Mouse (Mus musculus): ENCODE measurements around the gene Adk.

DNA sequence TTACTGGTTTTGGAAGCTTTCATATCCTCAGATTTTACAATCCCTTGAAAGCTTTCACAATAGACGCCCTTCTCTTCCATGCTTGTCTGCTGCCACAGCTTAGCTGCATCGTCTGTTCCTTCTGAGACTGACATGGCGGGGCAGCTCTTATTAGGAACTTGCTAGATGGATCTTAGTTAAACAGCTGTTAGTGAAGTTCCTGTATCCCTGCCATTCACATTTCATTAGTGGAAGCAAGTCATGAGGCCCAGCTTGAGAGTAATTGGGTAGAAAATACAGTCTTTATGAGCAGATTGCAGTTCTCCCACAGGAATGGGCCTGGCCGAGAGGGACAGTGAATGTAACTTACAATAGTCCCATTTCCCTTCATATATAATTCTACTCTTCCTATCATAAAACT, 356.5 kb downstream of the Adk start:
- no peak for TF ChIP-seq CTCF (IDR thresholded peaks at IDR 0.05; ENCODE audit: low read depth)
- no peak for TF ChIP-seq EP300 (IDR thresholded peaks at IDR 0.05; ENCODE audit: low read depth)

Measured in liver, embryonic 14.5 days (tissue).